Mouse (Mus musculus) urinary bladder, adult 18-20 months (tissue): ENCODE data around the gene Tenm4.

ENCODE experiments used
- DNase-seq, 2 experiments: peaks; one replicate each; pipeline ENCODE4 v3.0.0; 2022; ENCODE audit warnings: low spot score in 2 of 2, mixed read lengths in 2 of 2

Gene Tenm4

DNA sequence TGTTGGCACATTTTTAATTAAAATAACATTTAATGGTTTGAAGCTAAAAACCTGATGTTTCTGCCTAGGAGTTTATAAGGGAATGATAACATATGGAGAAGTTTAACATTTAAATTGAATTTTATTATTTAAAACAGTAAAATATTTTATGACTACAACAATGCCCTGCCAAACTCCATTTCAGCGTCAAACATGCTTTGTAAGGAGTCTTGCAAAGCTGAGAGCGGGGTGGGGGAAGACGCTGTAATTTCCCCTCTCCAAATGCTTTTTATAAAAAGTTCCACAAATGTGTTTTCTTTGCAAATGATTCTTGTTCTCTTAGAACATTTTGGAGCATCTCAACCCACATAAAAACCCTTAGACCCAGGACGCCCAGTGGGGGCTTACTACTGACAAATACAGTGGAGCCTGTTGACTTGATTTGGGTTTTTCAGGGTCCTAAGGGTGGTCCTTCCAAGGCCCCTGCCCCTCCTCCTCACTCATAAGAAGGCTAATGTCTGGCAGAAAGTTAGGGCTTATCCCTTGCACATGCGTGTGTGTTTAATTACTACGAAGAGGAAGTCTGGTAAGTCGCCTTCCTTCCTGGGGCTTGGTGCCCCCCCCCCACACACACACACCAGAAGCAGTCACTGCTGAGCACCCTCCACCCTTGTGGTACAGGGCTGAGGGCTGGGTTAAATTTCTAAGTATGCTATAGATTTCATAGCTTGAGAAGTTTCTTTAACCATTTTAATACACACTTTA is 563.4 kb downstream of the Tenm4 start:
- DNase-seq: no peak

GRCm38 (mm10) chr7:96740631-96741030 is 569.6 kb downstream of the Tenm4 start:
- peak in 1 of 2 experiments; percentile 15 for DNase-seq

DNA sequence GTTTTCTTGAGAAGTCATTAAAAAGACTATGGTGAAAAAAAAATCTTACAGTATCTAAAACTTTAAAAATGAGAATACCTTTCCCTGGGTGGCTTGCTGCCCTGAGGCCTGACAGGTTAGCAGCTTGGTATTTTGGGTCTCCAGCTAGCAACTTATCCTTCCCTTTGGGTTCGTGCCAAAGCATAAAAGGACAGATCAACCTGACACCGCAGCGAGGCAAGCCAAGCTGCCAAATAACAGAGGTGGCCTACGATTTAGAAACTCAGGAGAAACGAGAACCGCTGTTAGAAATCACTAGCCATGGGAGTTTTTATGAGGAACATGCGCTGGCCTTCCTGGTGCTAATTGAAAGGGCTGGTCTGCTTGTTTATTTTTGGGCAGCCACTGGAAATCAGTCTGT is 571.2 kb downstream of the Tenm4 start:
- no peak for DNase-seq

DNA sequence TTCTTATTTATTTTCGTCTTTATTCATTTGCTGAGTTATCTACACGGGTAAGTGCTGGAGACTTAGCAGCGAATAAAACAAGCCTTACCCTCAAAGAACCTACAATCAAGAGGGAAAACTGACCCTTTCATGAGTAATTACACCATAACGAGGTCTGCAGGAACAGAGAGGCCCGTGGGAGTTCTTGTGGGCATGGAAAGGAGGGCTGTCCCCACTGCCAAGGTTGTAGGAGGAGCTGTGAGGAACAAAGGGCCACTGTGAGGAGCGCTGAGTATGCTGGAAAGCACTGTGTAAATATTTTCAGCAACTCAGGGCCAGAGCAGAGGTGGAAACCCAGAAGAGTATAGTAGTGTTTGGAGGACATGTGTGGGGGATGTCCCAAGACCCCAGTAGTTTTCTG is 574.9 kb downstream of the Tenm4 start:
- no peak for DNase-seq

GRCm38 (mm10) chr7:96746706-96747105 is 575.7 kb downstream of the Tenm4 start:
- DNase-seq: no peak

DNA sequence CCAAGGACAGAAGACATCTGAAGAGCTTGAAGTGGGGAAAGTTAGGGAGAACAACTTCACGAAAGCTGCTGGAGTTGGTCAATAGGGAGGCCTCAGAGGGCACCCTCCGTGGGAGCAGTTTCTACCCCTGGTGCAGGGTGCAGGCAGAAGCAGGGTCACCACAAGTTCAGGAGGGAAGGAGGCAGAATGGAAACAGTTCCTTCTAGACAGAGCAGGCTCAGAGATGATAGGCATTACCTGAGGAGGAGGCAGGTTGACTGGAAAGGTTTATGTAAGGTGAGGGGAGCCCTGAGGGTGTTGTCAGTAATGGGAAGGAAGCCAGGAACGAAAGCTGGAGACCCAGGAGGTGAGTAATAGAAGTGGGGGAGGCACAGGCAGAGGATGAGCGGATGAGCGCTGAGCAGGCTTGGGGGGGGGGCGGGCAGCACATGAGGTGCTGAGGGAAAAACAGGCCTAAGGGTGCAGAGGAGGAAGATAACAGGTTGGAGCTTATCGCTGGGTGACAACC is 577.5 kb downstream of the Tenm4 start:
- no peak for DNase-seq

DNA sequence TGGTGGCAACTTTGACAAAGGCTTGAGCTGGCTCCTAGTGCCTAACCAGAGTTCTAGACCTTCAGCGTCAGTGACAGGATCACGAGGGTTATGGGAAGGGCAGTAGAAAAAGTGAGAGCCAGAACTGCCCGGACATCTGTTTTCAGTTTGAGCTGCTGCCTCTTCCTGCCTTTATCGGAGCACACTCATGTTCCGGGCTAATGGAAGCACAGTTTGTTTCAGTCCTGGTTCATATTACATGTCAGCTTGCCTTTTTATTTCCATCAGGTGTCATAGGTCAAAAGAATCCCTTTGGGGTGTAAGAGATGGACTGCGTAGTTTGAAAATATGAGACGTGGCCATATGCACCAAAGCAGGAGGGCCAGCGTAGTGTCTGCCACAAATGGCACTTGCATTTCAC is 578.7 kb downstream of the Tenm4 start:
- no peak for DNase-seq

DNA sequence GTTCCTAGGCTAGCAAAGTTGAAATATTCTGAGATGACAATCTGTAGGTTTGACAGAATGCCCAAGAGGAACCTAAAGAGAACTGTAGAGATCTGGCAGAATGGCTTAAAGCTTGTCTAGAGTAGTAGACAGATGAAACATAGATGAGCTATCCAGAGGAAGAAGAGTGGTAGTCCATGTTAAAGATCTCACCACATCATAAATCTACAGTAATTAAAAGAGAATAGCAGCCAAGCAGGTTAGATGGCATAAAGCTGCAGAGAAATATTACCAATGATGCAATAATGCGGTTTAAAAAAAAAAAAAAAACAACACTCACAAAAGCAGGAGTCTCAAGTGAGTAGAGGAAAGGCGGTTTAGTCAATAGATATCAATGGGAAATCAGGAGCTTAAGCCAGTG is 580.2 kb downstream of the Tenm4 start:
- no peak for DNase-seq

GRCm38 (mm10) chr7:96752776-96753175 is 581.7 kb downstream of the Tenm4 start:
- no peak for DNase-seq

- DNase-seq: no peak
These were observed 582.5 kb downstream of the Tenm4 start for GRCm38 (mm10) chr7:96753335-96754095.

- DNase-seq: no peak
These were observed 583.1 kb downstream of the Tenm4 start for GRCm38 (mm10) chr7:96754175-96754574.

GRCm38 (mm10) chr7:96755459-96756094 is 584.5 kb downstream of the Tenm4 start:
- no peak for DNase-seq

GRCm38 (mm10) chr7:96756104-96756742 is 585.2 kb downstream of the Tenm4 start:
- DNase-seq: no peak

- no peak for DNase-seq
These were observed 586.0 kb downstream of the Tenm4 start for GRCm38 (mm10) chr7:96757067-96757466.

DNA sequence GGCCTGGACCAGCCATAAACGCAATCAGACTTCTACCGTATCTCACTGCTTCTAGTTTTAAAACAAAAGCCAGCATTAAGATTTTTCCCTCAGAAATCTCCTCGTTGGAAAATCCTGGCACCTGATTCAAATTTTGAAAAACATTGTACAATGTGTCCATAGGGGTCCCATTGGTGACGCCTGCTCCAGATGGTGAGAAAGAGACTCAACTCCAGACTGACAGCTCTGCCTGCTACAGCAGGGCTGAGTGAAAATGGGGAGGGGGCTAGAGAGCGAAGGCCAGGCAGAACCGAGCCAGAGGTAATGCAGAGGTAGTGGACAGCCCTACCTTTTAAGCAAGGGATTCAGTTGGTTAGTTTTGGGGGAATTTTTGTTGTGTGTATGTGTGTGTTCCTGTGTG is 589.2 kb downstream of the Tenm4 start:
- no peak for DNase-seq

GRCm38 (mm10) chr7:96761151-96761550 is 590.1 kb downstream of the Tenm4 start:
- DNase-seq: no peak

DNA sequence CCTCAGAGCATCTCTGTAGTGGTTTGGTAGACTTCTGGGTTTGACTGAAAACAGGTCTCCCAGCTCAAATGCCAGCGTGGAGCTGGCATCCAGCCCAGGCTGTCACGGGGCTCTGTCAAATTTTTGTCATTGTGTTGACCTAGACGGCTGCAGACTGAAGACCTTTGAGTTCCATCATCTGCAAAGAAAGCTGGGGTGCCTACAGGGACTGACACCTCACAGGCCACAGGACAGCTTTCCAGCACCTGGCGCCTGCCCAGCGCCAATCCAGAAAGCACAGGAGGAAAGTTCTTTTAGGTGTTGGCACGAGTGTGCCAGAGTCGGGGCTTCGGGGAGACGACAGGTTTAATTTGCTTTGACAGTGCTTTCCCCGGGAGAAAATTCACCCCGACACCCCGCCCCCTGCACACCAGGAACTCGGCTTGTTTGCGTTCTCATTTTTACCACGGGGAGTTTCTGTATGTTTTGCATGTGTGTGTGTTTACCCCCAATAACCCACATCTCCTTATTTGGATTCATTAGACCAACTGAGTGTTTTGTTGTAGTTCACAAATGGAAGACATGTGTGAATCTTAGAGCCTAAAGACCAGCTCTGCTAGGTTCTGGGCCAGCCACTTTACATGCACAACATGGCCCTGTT is 594.4 kb downstream of the Tenm4 start:
- no peak for DNase-seq

GRCm38 (mm10) chr7:96767090-96767489 is 596.0 kb downstream of the Tenm4 start:
- no peak for DNase-seq

DNA sequence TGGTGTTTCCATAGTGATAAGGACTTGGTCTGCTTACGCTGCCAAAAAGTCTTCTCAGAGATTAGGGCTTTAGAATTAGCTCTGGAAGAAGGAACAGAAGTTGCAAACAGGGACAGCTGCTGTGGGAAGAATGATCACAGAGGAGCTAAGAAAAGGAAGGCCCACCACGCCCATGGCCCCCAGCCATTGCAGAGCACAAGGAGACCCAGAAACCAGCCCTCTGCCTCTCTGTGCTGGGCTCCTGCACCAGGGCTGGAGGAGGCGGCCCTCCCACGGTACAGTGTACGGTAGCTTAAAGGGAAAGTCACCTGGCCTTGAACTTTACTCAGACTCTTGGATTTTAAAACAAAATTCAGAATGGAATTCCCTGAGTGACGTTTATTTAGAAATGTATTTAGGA is 597.7 kb downstream of the Tenm4 start:
- DNase-seq: no peak

DNA sequence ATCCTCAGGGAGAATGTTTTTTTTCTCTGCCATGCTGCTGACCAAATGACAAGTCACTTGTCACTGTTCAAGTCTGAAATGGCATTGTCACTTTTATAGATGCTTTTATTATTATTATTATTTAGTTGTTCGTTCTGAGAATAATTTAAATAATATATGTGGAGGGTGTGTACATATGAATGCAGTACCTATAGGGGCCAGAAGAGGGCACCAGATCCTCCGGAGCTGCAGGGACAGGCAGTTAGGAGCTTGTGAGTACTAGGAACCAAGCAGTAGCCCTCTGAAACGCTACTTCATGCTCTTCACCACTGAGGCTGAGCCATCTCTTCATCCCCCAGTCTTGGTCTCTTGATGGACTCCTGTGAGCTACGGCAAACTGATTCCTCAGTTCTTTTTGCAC is 598.7 kb downstream of the Tenm4 start:
- no peak for DNase-seq

GRCm38 (mm10) chr7:96772966-96773365 is 601.9 kb downstream of the Tenm4 start:
- DNase-seq: no peak
